9 mouse cellular contexts compared by ENCODE assay signal in genomic region chr2:71630143-71630463, GRCm38 (mm10).
DNase-seq lines count a peak whose midpoint lies in the region; ATAC-seq and TF ChIP-seq lines count a peak whose summit lies in the region.
"Had no signal": no experiment of that assay in that cellular context is flagged by ENCODE, and none has a peak within 500 bp of the region (broad histone marks: within the 10 kb centered on the region; RNA-seq: fewer than 3 reads in every experiment).

No protein-coding gene starts in this region.

- H3K9me3 ChIP-seq in heart, embryonic 12.5 days (replicated peaks): no peaks in the 10 kb centered on the region
- no peaks in the 10 kb centered on the region for H3K9me3 ChIP-seq in E14TG2a.4 (ENCODE audit: low read length)
- H3K9me3 ChIP-seq in forebrain, postnatal 0 days (ENCODE audit: low read length): no peaks in the 10 kb centered on the region
- H3K9me3 ChIP-seq in liver, embryonic 15.5 days (replicated peaks): no peaks in the 10 kb centered on the region

- peak overlapping the region; percentile 39; the same call in 1 of the 2 replicates for H3K9ac ChIP-seq in heart, embryonic 12.5 days
- peak overlapping the region; percentile 59 for H3K9ac ChIP-seq in forebrain, postnatal 0 days
- no peak overlapping the region for H3K9ac ChIP-seq in liver, embryonic 15.5 days

- intact Hi-C loops in heart, postnatal 10 days (cut with DNase I): no loop called here

- whole genome bisulfite sequencing in heart, embryonic 12.5 days: 21% methylated on average over 3 of the region's 3 CpGs
- WGBS in forebrain, postnatal 0 days: 2% methylated on average over 3 of the region's 3 CpGs
- 10% methylated on average over 3 of the region's 3 CpGs for WGBS in liver, embryonic 15.5 days (ENCODE audit: insufficient replicate concordance)

- peaks cover 6% of the 10 kb centered on the region; the same call in 1 of the 2 replicates for H3K27me3 ChIP-seq in heart, embryonic 12.5 days (replicated peaks)
- H3K27me3 ChIP-seq in E14TG2a.4 (ENCODE audit: insufficient read depth, low read length): peaks cover 5% of the 10 kb centered on the region; the same call in 1 of the 2 replicates
- no peaks in the 10 kb centered on the region for H3K27me3 ChIP-seq in forebrain, postnatal 0 days (ENCODE audit: insufficient read depth, low read length)
- H3K27me3 ChIP-seq in liver, embryonic 15.5 days: peaks cover 49% of the 10 kb centered on the region

- H3K27ac ChIP-seq in heart, embryonic 12.5 days (ENCODE audit: poor library complexity, severe bottlenecking): no peak overlapping the region
- peak overlapping the region; percentile 67 for H3K27ac ChIP-seq in forebrain, postnatal 0 days (ENCODE audit: low read depth, low read length)
- H3K27ac ChIP-seq in liver, embryonic 15.5 days (replicated peaks): no peak overlapping the region

- DNase-seq in heart, postnatal 10 days: no peak
- DNase-seq in forebrain, postnatal 0 days: peak; percentile 69
- no peak for DNase-seq in retina, postnatal 1 day
- no peak for DNase-seq in gastrocnemius, adult 8-10 months (ENCODE audit: low spot score in 2 of 2)
- DNase-seq in thymus, postnatal 14 days: no peak
- DNase-seq: adrenal gland, adult 8-10 months had no signal

- ATAC-seq in heart, embryonic 12.5 days (ENCODE audit: insufficient number of reproducible peaks, low FRiP score): no peak
- peak; percentile 49 for ATAC-seq in forebrain, postnatal 0 days
- no peak for ATAC-seq in liver, embryonic 15.5 days (ENCODE audit: insufficient read depth)

- H3K36me3 ChIP-seq in heart, embryonic 12.5 days: no peaks in the 10 kb centered on the region
- H3K36me3 ChIP-seq in E14TG2a.4 (ENCODE audit: insufficient read depth, low read length): no peaks in the 10 kb centered on the region
- H3K36me3 ChIP-seq in forebrain, postnatal 0 days (ENCODE audit: insufficient read depth): no peaks in the 10 kb centered on the region
- no peaks in the 10 kb centered on the region for H3K36me3 ChIP-seq in liver, embryonic 15.5 days (replicated peaks)

- peaks cover 23% of the 10 kb centered on the region for H3K4me1 ChIP-seq in heart, embryonic 12.5 days (replicated peaks)
- H3K4me1 ChIP-seq in E14TG2a.4 (replicated peaks; ENCODE audit: low read depth, low read length): peaks cover 59% of the 10 kb centered on the region
- peaks cover 20% of the 10 kb centered on the region for H3K4me1 ChIP-seq in forebrain, postnatal 0 days (ENCODE audit: insufficient read depth)
- H3K4me1 ChIP-seq in liver, embryonic 15.5 days (replicated peaks): peaks cover 19% of the 10 kb centered on the region; the same call in 1 of the 2 replicates

- TF ChIP-seq CTCF in E14TG2a.4 (conservative IDR thresholded peaks at IDR 0.05; ENCODE audit: low read length): no peak
- no peak for TF ChIP-seq CTCF in forebrain, postnatal 0 days (IDR thresholded peaks at IDR 0.05; ENCODE audit: low read depth)

- peak overlapping the region; percentile 90 for H3K4me2 ChIP-seq in heart, embryonic 12.5 days
- H3K4me2 ChIP-seq in forebrain, postnatal 0 days (ENCODE audit: low read depth): peak overlapping the region; percentile 79
- H3K4me2 ChIP-seq in liver, embryonic 15.5 days: peak overlapping the region; percentile 56

- peak overlapping the region; percentile 45 for H3K4me3 ChIP-seq in heart, embryonic 12.5 days
- H3K4me3 ChIP-seq in E14TG2a.4 (replicated peaks; ENCODE audit: low read length): peak overlapping the region; percentile 74
- peak overlapping the region; percentile 42 for H3K4me3 ChIP-seq in forebrain, postnatal 0 days (ENCODE audit: low read depth, low read length)
- H3K4me3 ChIP-seq in liver, embryonic 15.5 days (replicated peaks): peak overlapping the region; percentile 17; the same call in 1 of the 2 replicates

Comparison
In these comparisons a context has a peak if more than half of its experiments do, and no peak if none do; other contexts are left out.
1. H3K4me3 ChIP-seq: peak in every context shown above with its lines; median percentile 74 in E14TG2a.4; 45 in heart, embryonic 12.5 days; 42 in forebrain, postnatal 0 days; 17 in liver, embryonic 15.5 days.